Mouse (Mus musculus): ENCODE results near the gene Smtn. TPM values are rescaled to one million over a fixed set of nuclear protein-coding genes. Genes with fewer than 3 reads are reported as not detected.

The Smtn gene
- polyA plus RNA-seq, 1 experiment from 2014 or later = 108 TPM

GRCm38 (mm10) chr11:3502057-3502456 lies 38.4 kb downstream of the Smtn start:
- 73% methylated on average over 17 of the region's 17 CpGs for WGBS
- no peak for ATAC-seq (ENCODE audit: insufficient read depth)
- Histone ChIP-seq H3K36me3 (ENCODE audit: insufficient read depth) (no peaks in the 10 kb centered on the region), H3K4me2 (no peak overlapping the region), H3K27me3 (ENCODE audit: insufficient read depth, low read length) (no peaks in the 10 kb centered on the region), H3K4me1 (ENCODE audit: insufficient read depth) (no peaks in the 10 kb centered on the region), H3K27ac (ENCODE audit: low read depth) (no peak overlapping the region), H3K9me3 (ENCODE audit: low read depth, low read length) (no peaks in the 10 kb centered on the region), H3K9ac (no peak overlapping the region), H3K4me3 (ENCODE audit: low read depth, low read length) (no peak overlapping the region)
- TF ChIP-seq CTCF (IDR thresholded peaks at IDR 0.05; ENCODE audit: low read depth) = no peak
- no peak for DNase-seq

- H3K9me3 ChIP-seq (ENCODE audit: low read depth, low read length) = no peaks in the 10 kb centered on the region
- H3K4me1 ChIP-seq (ENCODE audit: insufficient read depth) = no peaks in the 10 kb centered on the region
- no peak for TF ChIP-seq CTCF (IDR thresholded peaks at IDR 0.05; ENCODE audit: low read depth)
- no peak overlapping the region for H3K4me3 ChIP-seq (ENCODE audit: low read depth, low read length)
- 93% methylated on average over 1 of the region's 1 CpGs for WGBS
- ATAC-seq (ENCODE audit: insufficient read depth) (no peak), DNase-seq (no peak)
- H3K9ac ChIP-seq = no peak overlapping the region
- no peaks in the 10 kb centered on the region for H3K27me3 ChIP-seq (ENCODE audit: insufficient read depth, low read length)
- H3K36me3 ChIP-seq (ENCODE audit: insufficient read depth) = no peaks in the 10 kb centered on the region
- H3K4me2 ChIP-seq = no peak overlapping the region
- H3K27ac ChIP-seq (ENCODE audit: low read depth) = 0 out of 2 replicates have a peak overlapping the region, but pooled peaks have one; percentile 1
Observed at GRCm38 (mm10) chr11:3497296-3497695, 43.1 kb downstream of the Smtn start.

- H3K36me3 ChIP-seq (ENCODE audit: insufficient read depth) = no peaks in the 10 kb centered on the region
- no peak overlapping the region for H3K4me2 ChIP-seq
- no peak overlapping the region for H3K9ac ChIP-seq
- peak overlapping the region; percentile 1; the same call in 1 of the 2 replicates for H3K27ac ChIP-seq (ENCODE audit: low read depth)
- H3K27me3 ChIP-seq (ENCODE audit: insufficient read depth, low read length) = no peaks in the 10 kb centered on the region
- no peaks in the 10 kb centered on the region for H3K4me1 ChIP-seq (ENCODE audit: insufficient read depth)
- ATAC-seq (ENCODE audit: insufficient read depth) (peak; percentile 49), DNase-seq (peak; percentile 56)
- no peak for TF ChIP-seq CTCF (IDR thresholded peaks at IDR 0.05; ENCODE audit: low read depth)
- H3K4me3 ChIP-seq (ENCODE audit: low read depth, low read length) = no peak overlapping the region
- 45% methylated on average over 5 of the region's 5 CpGs for WGBS
- no peaks in the 10 kb centered on the region for H3K9me3 ChIP-seq (ENCODE audit: low read depth, low read length)
Observed at GRCm38 (mm10) chr11:3496756-3497155, 43.7 kb downstream of the Smtn start.

GRCm38 (mm10) chr11:3495496-3495895 lies 44.9 kb downstream of the Smtn start:
- H3K36me3 ChIP-seq (ENCODE audit: insufficient read depth) = no peaks in the 10 kb centered on the region
- no peak overlapping the region for H3K4me2 ChIP-seq
- H3K9ac ChIP-seq = no peak overlapping the region
- H3K27me3 ChIP-seq (ENCODE audit: insufficient read depth, low read length) = no peaks in the 10 kb centered on the region
- H3K4me1 ChIP-seq (ENCODE audit: insufficient read depth) = no peaks in the 10 kb centered on the region
- DNase-seq = no peak
- no peak overlapping the region for H3K27ac ChIP-seq (ENCODE audit: low read depth)
- TF ChIP-seq CTCF (IDR thresholded peaks at IDR 0.05; ENCODE audit: low read depth) = no peak
- H3K4me3 ChIP-seq (ENCODE audit: low read depth, low read length) = no peak overlapping the region
- ATAC-seq (ENCODE audit: insufficient read depth) = no peak
- 80% methylated on average over 14 of the region's 14 CpGs for WGBS
- H3K9me3 ChIP-seq (ENCODE audit: low read depth, low read length) = no peaks in the 10 kb centered on the region

GRCm38 (mm10) chr11:3494857-3495256 lies 45.6 kb downstream of the Smtn start:
- no peaks in the 10 kb centered on the region; the same call in 1 of the 2 replicates for H3K4me1 ChIP-seq (ENCODE audit: insufficient read depth)
- H3K27me3 ChIP-seq (ENCODE audit: insufficient read depth, low read length) = no peaks in the 10 kb centered on the region
- H3K27ac ChIP-seq (ENCODE audit: low read depth) = no peak overlapping the region
- H3K9ac ChIP-seq = no peak overlapping the region
- no peak for DNase-seq
- H3K4me2 ChIP-seq = no peak overlapping the region
- no peak overlapping the region for H3K4me3 ChIP-seq (ENCODE audit: low read depth, low read length)
- WGBS = 64% methylated on average over 17 of the region's 17 CpGs
- no peaks in the 10 kb centered on the region for H3K36me3 ChIP-seq (ENCODE audit: insufficient read depth)
- no peak for TF ChIP-seq CTCF (IDR thresholded peaks at IDR 0.05; ENCODE audit: low read depth)
- H3K9me3 ChIP-seq (ENCODE audit: low read depth, low read length) = no peaks in the 10 kb centered on the region
- no peak for ATAC-seq (ENCODE audit: insufficient read depth)

GRCm38 (mm10) chr11:3492748-3493147 lies 47.7 kb downstream of the Smtn start:
- Histone ChIP-seq H3K9ac (no peak overlapping the region), H3K4me2 (no peak overlapping the region), H3K9me3 (ENCODE audit: low read depth, low read length) (no peaks in the 10 kb centered on the region), H3K27me3 (ENCODE audit: insufficient read depth, low read length) (no peaks in the 10 kb centered on the region), H3K27ac (ENCODE audit: low read depth) (no peak overlapping the region), H3K4me1 (ENCODE audit: insufficient read depth) (no peaks in the 10 kb centered on the region; the same call in 1 of the 2 replicates), H3K36me3 (ENCODE audit: insufficient read depth) (no peaks in the 10 kb centered on the region), H3K4me3 (ENCODE audit: low read depth, low read length) (no peak overlapping the region)
- TF ChIP-seq CTCF (IDR thresholded peaks at IDR 0.05; ENCODE audit: low read depth) = no peak
- DNase-seq = no peak
- WGBS = 49% methylated on average over 4 of the region's 4 CpGs
- ATAC-seq (ENCODE audit: insufficient read depth) = no peak

GRCm38 (mm10) chr11:3489036-3489435 lies 51.4 kb downstream of the Smtn start:
- no peak for TF ChIP-seq CTCF (IDR thresholded peaks at IDR 0.05; ENCODE audit: low read depth)
- Histone ChIP-seq H3K9ac (no peak overlapping the region), H3K4me2 (no peak overlapping the region), H3K27me3 (ENCODE audit: insufficient read depth, low read length) (no peaks in the 10 kb centered on the region), H3K9me3 (ENCODE audit: low read depth, low read length) (no peaks in the 10 kb centered on the region), H3K27ac (ENCODE audit: low read depth) (no peak overlapping the region), H3K36me3 (ENCODE audit: insufficient read depth) (no peaks in the 10 kb centered on the region), H3K4me1 (ENCODE audit: insufficient read depth) (no peaks in the 10 kb centered on the region; the same call in 1 of the 2 replicates), H3K4me3 (ENCODE audit: low read depth, low read length) (no peak overlapping the region)
- ATAC-seq (ENCODE audit: insufficient read depth) (no peak), DNase-seq (no peak)
- WGBS = 43% methylated on average over 5 of the region's 5 CpGs

Data from lung, embryonic 14.5 days (tissue).